Mouse (Mus musculus) liver, adult 2 months (tissue): ENCODE measurements around the gene Snapc4. TPM values are rescaled to one million over a fixed set of nuclear protein-coding genes. Genes with fewer than 3 reads are reported as not detected.
A peak's percentile ranks its signal among the peaks of the same experiment; 100 is the strongest.
"Not testable (repeated sequence)": the region's sequence is repeated elsewhere in the genome, so short reads cannot be mapped to it uniquely, and the experiment has no call there.

ENCODE experiments used
- DNase-seq: peaks from one replicate; pipeline ENCODE4 v3.0.0-alpha.2; 2011; ENCODE audit warnings: low read depth, low spot score; ENCODE audit errors: extremely low read depth
- H3K27ac ChIP-seq: fragments of 200-500 bp; replicated peaks from 2 replicates; pipeline ENCODE4 v1.5.1; 2012; ENCODE audit warnings: low read depth, mild to moderate bottlenecking, control low read depth, inconsistent platforms, low read length; ENCODE audit not compliant: insufficient read depth
- H3K27me3 ChIP-seq: fragments of 200-500 bp; 2 replicates; pipeline ENCODE4 v1.6.1; 2012; ENCODE audit warnings: mild to moderate bottlenecking, moderate library complexity, low read length, inconsistent platforms; ENCODE audit not compliant: control insufficient read depth, insufficient read depth
- H3K36me3 ChIP-seq: fragments of 200-500 bp; 2 replicates; pipeline ENCODE4 v1.6.1; 2012; ENCODE audit warnings: low read length, inconsistent platforms; ENCODE audit not compliant: control insufficient read depth, insufficient read depth
- H3K4me1 ChIP-seq: fragments of 200-500 bp; 2 replicates; pipeline ENCODE4 v1.6.1; 2011; ENCODE audit warnings: low read length; ENCODE audit not compliant: control insufficient read depth, insufficient read depth
- H3K4me3 ChIP-seq: fragments of 200-500 bp; 2 replicates; pipeline ENCODE4 v1.5.1; 2011; ENCODE audit warnings: low read depth, mild to moderate bottlenecking, control low read depth, low read length, moderate library complexity; ENCODE audit not compliant: insufficient read depth
- H3K79me2 ChIP-seq: fragments of 200-500 bp; 2 replicates; pipeline ENCODE4 v1.6.1; 2012; ENCODE audit warnings: inconsistent platforms, mild to moderate bottlenecking, low read length, moderate library complexity; ENCODE audit not compliant: control insufficient read depth, insufficient read depth
- H3K9ac ChIP-seq: fragments of 200-500 bp; 2 replicates; pipeline ENCODE4 v1.6.1; 2012; ENCODE audit warnings: low read depth, mild to moderate bottlenecking, control low read depth, inconsistent platforms, low read length
- CTCF ChIP-seq: fragments of 200-500 bp; IDR thresholded peaks from 2 replicates; pipeline ENCODE4 v1.5.1; 2011; ENCODE audit warnings: low read depth, low read length, control low read depth
- POLR2A ChIP-seq: fragments of 200-500 bp; IDR thresholded peaks from 2 replicates; pipeline ENCODE4 v1.6.1; 2011; ENCODE audit warnings: low read length, control low read depth; ENCODE audit not compliant: insufficient read depth; ENCODE audit errors: extremely low read depth
- WGBS: fragments of 180-500 bp; shearing (Covaris S2); methylation state at CpG from one replicate; pipeline ENCODE4 v1.1.7; 2018; 5-methylcytosine and 5-hydroxymethylcytosine counted together
- polyA plus RNA-seq: library from polyadenylated mRNA; depleted of rRNA; stranded (reverse); fragments of >200 nt; gene quantifications from 2 replicates; pipeline ENCODE4 v1.2.3, GENCODE M21; 2012
- total RNA-seq: library from RNA; depleted of rRNA; stranded (reverse); fragments of >200 nt; gene quantifications from 2 replicates; pipeline ENCODE4 v1.2.3, GENCODE M21; 2014

The Snapc4 gene
- total and polyA plus RNA-seq, 2 experiments = 7.5 to 14.3 TPM

- DNase-seq = no peak
- peaks cover 8% of the 10 kb centered on the region for H3K4me1 ChIP-seq
- H3K27me3 ChIP-seq = no peaks in the 10 kb centered on the region
- WGBS = 90% methylated on average over 6 of the region's 6 CpGs
- H3K79me2 ChIP-seq = peaks cover 13% of the 10 kb centered on the region; the same call in 1 of the 2 replicates
- H3K27ac ChIP-seq = no peak overlapping the region
- peaks cover 27% of the 10 kb centered on the region for H3K36me3 ChIP-seq
- TF ChIP-seq CTCF (no peak), POLR2A (no peak)
- no peak overlapping the region for H3K4me3 ChIP-seq
- H3K9ac ChIP-seq = no peak overlapping the region
These were observed 11.2 kb upstream of the Snapc4 start for GRCm38 (mm10) chr2:26391617-26392016.

GRCm38 (mm10) chr2:26390954-26391353 lies 10.5 kb upstream of the Snapc4 start:
- no peak overlapping the region for H3K27ac ChIP-seq
- no peak overlapping the region for H3K4me3 ChIP-seq
- no peaks in the 10 kb centered on the region for H3K27me3 ChIP-seq
- peaks cover 13% of the 10 kb centered on the region; the same call in 1 of the 2 replicates for H3K79me2 ChIP-seq
- WGBS = 75% methylated on average over 3 of the region's 3 CpGs
- H3K9ac ChIP-seq = no peak overlapping the region
- H3K4me1 ChIP-seq = peaks cover 8% of the 10 kb centered on the region
- H3K36me3 ChIP-seq = peaks cover 25% of the 10 kb centered on the region
- no peak for DNase-seq
- TF ChIP-seq CTCF (no peak), POLR2A (no peak)

DNA sequence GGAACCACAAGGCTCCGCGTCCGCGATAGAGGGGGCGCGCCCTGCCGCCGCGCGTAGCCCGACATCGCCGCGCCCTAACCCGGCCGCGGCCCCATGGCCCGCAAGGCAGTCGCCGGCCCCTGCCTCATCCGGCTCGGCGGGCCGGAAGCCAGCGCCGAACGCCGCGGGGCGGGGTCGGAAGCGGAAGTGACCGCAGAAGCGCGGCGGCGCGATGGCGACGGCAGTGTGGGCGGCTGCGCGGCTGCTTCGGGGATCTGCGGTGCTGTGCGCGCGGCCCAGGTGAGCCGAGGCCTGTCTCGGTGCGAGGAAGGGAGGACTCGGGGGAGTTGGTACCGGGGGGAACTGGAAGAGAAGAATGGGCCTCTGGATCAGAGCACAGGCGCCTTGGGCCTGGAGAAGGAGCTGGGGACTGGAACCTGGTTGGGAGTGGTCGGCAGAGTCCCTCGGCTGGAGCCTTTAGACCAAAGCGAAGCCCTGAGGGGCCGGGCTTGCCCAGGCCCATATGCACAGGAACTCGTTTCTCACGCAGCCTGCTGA lies 8.8 kb upstream of the Snapc4 start, which contains the start of the genes Entr1 and Pmpca:
Entr1 (minus strand) TSS at position 163 of the 537 bp plus-strand sequence.
Pmpca (plus strand) TSS at position 186 of the 537 bp plus-strand sequence.
- peak; percentile 78; the same call in 1 of the 2 replicates for TF ChIP-seq POLR2A
- no peak for TF ChIP-seq CTCF
- peaks cover 8% of the 10 kb centered on the region for H3K4me1 ChIP-seq
- peak within 1 kb of the TSS; percentile 73 for H3K4me3 ChIP-seq
- H3K27ac ChIP-seq = peak within 1 kb of the TSS; percentile 16; the same call in 1 of the 2 replicates
- under 1% methylated on average over 60 of the region's 60 CpGs for WGBS
- peaks cover 21% of the 10 kb centered on the region for H3K36me3 ChIP-seq
- H3K9ac ChIP-seq = peak within 1 kb of the TSS; percentile 92
- no peaks in the 10 kb centered on the region for H3K27me3 ChIP-seq
- DNase-seq = peak; percentile 39
- H3K79me2 ChIP-seq = peaks cover 13% of the 10 kb centered on the region; the same call in 1 of the 2 replicates

DNA sequence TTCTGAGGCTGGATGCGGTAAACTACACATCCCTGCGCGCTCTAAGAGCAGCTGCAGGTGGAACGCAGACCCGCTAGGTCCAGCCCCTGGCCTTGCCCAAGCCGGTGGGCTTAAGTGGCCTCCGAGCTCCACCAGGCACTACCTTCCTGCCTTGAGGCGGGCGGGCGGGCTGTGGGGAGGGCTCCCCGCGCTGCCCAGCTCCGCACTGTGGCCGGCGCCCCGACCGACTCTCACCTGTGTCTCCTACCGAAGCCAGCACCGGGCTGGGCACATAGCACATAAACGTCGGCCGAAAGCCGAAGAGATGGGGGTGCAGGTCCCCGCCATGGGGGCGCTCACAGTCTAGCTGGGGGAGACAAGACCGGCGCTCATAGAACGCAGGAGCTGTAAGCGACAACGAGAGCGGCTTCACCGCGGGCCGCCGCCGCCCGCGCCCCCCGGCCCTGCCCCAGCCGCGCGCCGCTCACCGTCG lies 8.3 kb upstream of the Snapc4 start:
- WGBS = 1% methylated on average over 42 of the region's 45 CpGs

GRCm38 (mm10) chr2:26387713-26388112 lies 7.3 kb upstream of the Snapc4 start:
- peaks cover 13% of the 10 kb centered on the region; the same call in 1 of the 2 replicates for H3K79me2 ChIP-seq
- H3K27ac ChIP-seq = no peak overlapping the region
- H3K9ac ChIP-seq = no peak overlapping the region
- WGBS = 86% methylated on average over 3 of the region's 3 CpGs
- DNase-seq = no peak
- no peaks in the 10 kb centered on the region for H3K27me3 ChIP-seq
- H3K4me1 ChIP-seq = peaks cover 8% of the 10 kb centered on the region
- peaks cover 19% of the 10 kb centered on the region for H3K36me3 ChIP-seq
- no peak overlapping the region for H3K4me3 ChIP-seq
- TF ChIP-seq POLR2A (no peak), CTCF (no peak)

More for the DNA sequence above, 8.3 kb upstream of the Snapc4 start:
- H3K79me2 ChIP-seq = peaks cover 13% of the 10 kb centered on the region; the same call in 1 of the 2 replicates
- H3K27ac ChIP-seq = no peak overlapping the region
- no peaks in the 10 kb centered on the region for H3K27me3 ChIP-seq
- no peak for DNase-seq
- H3K36me3 ChIP-seq = peaks cover 22% of the 10 kb centered on the region
- H3K4me1 ChIP-seq = peaks cover 8% of the 10 kb centered on the region
- TF ChIP-seq POLR2A (no peak), CTCF (no peak)
- peak overlapping the region; percentile 92 for H3K9ac ChIP-seq
- peak overlapping the region; percentile 73 for H3K4me3 ChIP-seq

DNA sequence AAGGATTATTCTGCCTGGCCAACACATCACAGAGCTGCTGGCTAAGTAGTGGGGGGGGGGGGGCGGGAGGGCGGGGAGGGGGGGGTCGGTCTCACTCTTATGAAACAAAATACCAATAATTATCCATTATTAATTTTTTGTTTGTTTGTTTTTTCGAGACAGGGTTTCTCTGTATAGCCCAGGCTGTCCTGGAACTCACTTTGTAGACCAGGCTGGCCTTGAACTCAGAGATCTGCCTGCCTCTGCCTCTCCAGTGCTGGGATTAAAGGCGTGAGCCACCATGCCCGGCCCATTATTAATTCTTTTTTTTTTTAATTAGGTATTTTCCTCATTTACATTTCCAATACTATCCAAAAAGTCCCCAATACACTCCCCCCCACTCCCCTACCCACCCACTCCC lies 418 bp upstream of the Snapc4 start:
- not testable (repeated sequence) for H3K79me2 ChIP-seq, H3K27ac ChIP-seq, DNase-seq, H3K9ac ChIP-seq, H3K4me1 ChIP-seq, H3K27me3 ChIP-seq
- 15% methylated on average over 6 of the region's 6 CpGs for WGBS
- Histone ChIP-seq H3K4me3 (peak overlapping the region; percentile 72), H3K36me3 (peaks cover 20% of the 10 kb centered on the region; the same call in 1 of the 2 replicates)
